ENCODE assay signal across 9 mouse cellular contexts in the genomic region with DNA sequence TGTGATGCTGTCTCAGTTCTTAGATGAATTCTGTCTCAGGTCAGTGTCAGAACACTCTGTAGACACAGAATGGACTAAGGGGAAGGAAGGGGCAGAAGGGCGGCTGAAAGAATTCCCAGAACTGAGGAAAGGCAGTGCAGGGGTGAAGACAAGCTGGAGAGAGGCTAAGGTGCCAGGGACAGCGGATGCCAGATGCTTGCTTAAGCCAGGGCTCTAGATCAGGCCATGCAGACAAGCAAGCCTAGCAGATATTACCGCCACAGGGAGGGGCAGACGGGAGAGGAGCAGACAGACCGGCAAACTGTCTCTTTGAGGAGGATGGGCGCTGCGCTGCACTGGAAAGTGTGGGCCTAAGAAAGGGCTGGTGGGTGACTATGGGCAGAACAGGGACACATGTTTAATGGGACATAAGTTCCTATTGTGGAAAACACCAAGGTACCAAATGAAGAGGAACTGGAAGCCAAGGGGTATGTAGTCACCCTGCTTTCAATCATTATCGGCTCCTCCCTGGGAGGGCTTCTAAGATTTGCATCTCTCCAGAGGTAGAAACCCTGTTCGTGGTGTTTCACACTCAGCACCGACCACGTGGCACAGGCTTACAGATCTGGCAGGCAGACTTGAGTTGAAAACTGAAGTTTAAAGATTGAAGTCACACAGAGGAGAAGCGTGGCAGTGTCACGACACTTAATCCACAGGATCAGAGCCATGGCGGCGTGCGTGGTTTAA. TPM values are rescaled to one million over a fixed set of nuclear protein-coding genes. Genes with fewer than 3 reads are reported as not detected.
DNase-seq lines count a peak whose midpoint lies in the region; ATAC-seq and TF ChIP-seq lines count a peak whose summit lies in the region.
"Had no signal": no experiment of that assay in that cellular context is flagged by ENCODE, and none has a peak within 500 bp of the region (broad histone marks: within the 10 kb centered on the region; RNA-seq: fewer than 3 reads in every experiment).

No protein-coding gene starts in this region.

- H3K79me2 ChIP-seq in CH12.LX (replicated peaks; ENCODE audit: control insufficient read depth, extremely low read depth, insufficient read depth, poor library complexity, severe bottlenecking): peaks cover 83% of the 10 kb centered on the region

- no peak for ATAC-seq in heart, embryonic 16.5 days (replicated peaks; ENCODE audit: extremely low read depth, insufficient read depth, low FRiP score)
- no peak for ATAC-seq in midbrain, embryonic 11.5 days (ENCODE audit: low FRiP score)
- ATAC-seq in forebrain, embryonic 15.5 days (replicated peaks): no peak

- no peaks in the 10 kb centered on the region for H3K9me3 ChIP-seq in CH12.LX (replicated peaks; ENCODE audit: low read length)
- no peaks in the 10 kb centered on the region for H3K9me3 ChIP-seq in heart, embryonic 16.5 days (replicated peaks; ENCODE audit: control insufficient read depth, low read length)
- no peaks in the 10 kb centered on the region for H3K9me3 ChIP-seq in midbrain, embryonic 11.5 days (ENCODE audit: control insufficient read depth, low read length)
- no peaks in the 10 kb centered on the region for H3K9me3 ChIP-seq in forebrain, embryonic 15.5 days

- peaks cover 0 to 6% of the 10 kb centered on the region in 2 experiments for H3K36me3 ChIP-seq in CH12.LX (replicated peaks in 1 of 2; ENCODE audit: control insufficient read depth in 1 of 2, insufficient read depth in 1 of 2, low read length in 1 of 2)
- no peaks in the 10 kb centered on the region for H3K36me3 ChIP-seq in heart, embryonic 16.5 days (ENCODE audit: control insufficient read depth, insufficient read depth)
- no peaks in the 10 kb centered on the region for H3K36me3 ChIP-seq in midbrain, embryonic 11.5 days (ENCODE audit: control insufficient read depth, insufficient read depth, low read length)
- no peaks in the 10 kb centered on the region for H3K36me3 ChIP-seq in forebrain, embryonic 15.5 days

- in situ Hi-C loops in CH12.LX (cut with MboI; ENCODE audit: low pct_ligation_motif_present, low pct_unique_long_range_greater_than_20kb, low sequenced_read_pairs): no loop called here

- dilution Hi-C loops in CH12.LX (cut with MboI; ENCODE audit: extremely low pct_ligation_motif_present, extremely low pct_unique_long_range_greater_than_20kb, low sequenced_read_pairs): no loop called here

- peaks cover 26 to 80% of the 10 kb centered on the region in 2 experiments for H3K4me1 ChIP-seq in CH12.LX (ENCODE audit: control insufficient read depth in 1 of 2, insufficient read depth in 2 of 2)
- H3K4me1 ChIP-seq in heart, embryonic 16.5 days (ENCODE audit: control insufficient read depth, insufficient read depth, low read length): peaks cover 52% of the 10 kb centered on the region
- peaks cover 43% of the 10 kb centered on the region for H3K4me1 ChIP-seq in lung, adult 2 months (ENCODE audit: control insufficient read depth, insufficient read depth, low read length)
- H3K4me1 ChIP-seq in midbrain, embryonic 11.5 days (ENCODE audit: control insufficient read depth, insufficient read depth, low read length): no peaks in the 10 kb centered on the region; the same call in 1 of the 2 replicates
- peaks cover 20% of the 10 kb centered on the region for H3K4me1 ChIP-seq in forebrain, embryonic 15.5 days

- no peak for TF ChIP-seq RAD21 in CH12.LX (IDR thresholded peaks at IDR 0.05; ENCODE audit: low read depth, low read length)

- TF ChIP-seq EP300 in CH12.LX (IDR thresholded peaks at IDR 0.05; ENCODE audit: low read length): no peak

- peak; percentile 65 for TF ChIP-seq POLR2A in CH12.LX (IDR thresholded peaks at IDR 0.05; ENCODE audit: low read depth, low read length)
- no peak for TF ChIP-seq POLR2A in lung, adult 2 months (IDR thresholded peaks at IDR 0.05; ENCODE audit: borderline replicate concordance, extremely low read depth, low read depth, low read length)

- H3K9ac ChIP-seq in CH12.LX (ENCODE audit: insufficient read depth, low read depth): peak overlapping the region; percentile 57
- H3K9ac ChIP-seq in heart, embryonic 16.5 days (ENCODE audit: low read length): no peak overlapping the region
- H3K9ac ChIP-seq in midbrain, embryonic 11.5 days (ENCODE audit: low read length): no peak overlapping the region
- H3K9ac ChIP-seq in forebrain, embryonic 15.5 days (replicated peaks): no peak overlapping the region

- intact Hi-C loops in heart, postnatal 36 days (cut with DNase I): loop anchor here (10.0 kb wide), 1 partner anchor 226 kb away; the partner anchor contains the start of gene Rasl11a

- H3K27me3 ChIP-seq in CH12.LX (replicated peaks): no peaks in the 10 kb centered on the region
- no peaks in the 10 kb centered on the region for H3K27me3 ChIP-seq in heart, embryonic 16.5 days (ENCODE audit: control insufficient read depth, insufficient read depth, low read length)
- H3K27me3 ChIP-seq in midbrain, embryonic 11.5 days (ENCODE audit: control insufficient read depth, insufficient read depth, low read length): no peaks in the 10 kb centered on the region; the same call in 1 of the 2 replicates
- H3K27me3 ChIP-seq in forebrain, embryonic 15.5 days: no peaks in the 10 kb centered on the region

- H3K4me2 ChIP-seq in CH12.LX (ENCODE audit: insufficient read depth, low read depth, poor library complexity, severe bottlenecking): peak overlapping the region; percentile 89
- peak overlapping the region; percentile 17; the same call in 1 of the 2 replicates for H3K4me2 ChIP-seq in heart, embryonic 16.5 days (ENCODE audit: low read depth, low read length)
- H3K4me2 ChIP-seq in midbrain, embryonic 11.5 days: no peak overlapping the region
- no peak overlapping the region for H3K4me2 ChIP-seq in forebrain, embryonic 15.5 days (replicated peaks)

- WGBS in heart, embryonic 16.5 days: 59% methylated on average over 16 of the region's 16 CpGs
- 63% methylated on average over 16 of the region's 16 CpGs for WGBS in lung, adult 2 months
- 75% methylated on average over 16 of the region's 16 CpGs for WGBS in midbrain, embryonic 11.5 days
- WGBS in forebrain, embryonic 15.5 days: 73% methylated on average over 16 of the region's 16 CpGs

- H3K4me3 ChIP-seq in CH12.LX (replicated peaks in 1 of 3; ENCODE audit: low read depth in 2 of 3, low read length in 2 of 3, poor library complexity in 1 of 3): peak overlapping the region; percentile 13 to 47 (median 43)
- no peak overlapping the region for H3K4me3 ChIP-seq in heart, embryonic 16.5 days (ENCODE audit: low read length)
- H3K4me3 ChIP-seq in lung, adult 2 months (replicated peaks; ENCODE audit: extremely low read depth, low read depth, low read length): no peak overlapping the region
- H3K4me3 ChIP-seq in midbrain, embryonic 11.5 days (ENCODE audit: low read depth, low read length): no peak overlapping the region
- no peak overlapping the region for H3K4me3 ChIP-seq in forebrain, embryonic 15.5 days

- peak; percentile 94 for DNase-seq in heart, adult 11 months
- no peak for DNase-seq in heart, postnatal 36 days
- DNase-seq in CH12.LX (ENCODE audit: extremely low read depth): peak; percentile 94
- DNase-seq in lung, adult 2 months: peak; percentile 17
- no peak for DNase-seq in B cell, adult 2 months
- no peak for DNase-seq in midbrain, embryonic 11.5 days (ENCODE audit: low spot score, missing footprints)
- DNase-seq: cerebellum, postnatal 14 days had no signal

- no peak for TF ChIP-seq CTCF in CH12.LX (conservative IDR thresholded peaks at IDR 0.05 in 1 of 2, IDR thresholded peaks at IDR 0.05 in 1 of 2; ENCODE audit: low read depth in 2 of 2, low read length in 2 of 2)
- no peak for TF ChIP-seq CTCF in lung, adult 2 months (IDR thresholded peaks at IDR 0.05; ENCODE audit: insufficient read depth, low read length)

- H3K27ac ChIP-seq in CH12.LX (ENCODE audit: insufficient read depth, low read depth): peak overlapping the region; percentile 97
- peak overlapping the region; percentile 57 for H3K27ac ChIP-seq in heart, embryonic 16.5 days (ENCODE audit: low read length)
- no peak overlapping the region for H3K27ac ChIP-seq in midbrain, embryonic 11.5 days (ENCODE audit: low read depth, low read length)
- no peak overlapping the region for H3K27ac ChIP-seq in forebrain, embryonic 15.5 days (replicated peaks)

TF ChIP-seq in CH12.LX, 34 proteins besides CTCF, POLR2A, EP300 and RAD21 (continues in another document):
- peak; percentile 69 for TF ChIP-seq IRF4 (IDR thresholded peaks at IDR 0.05; ENCODE audit: low read depth, low read length)
- peak; percentile 99 for TF ChIP-seq MYC (IDR thresholded peaks at IDR 0.05; ENCODE audit: low read depth, low read length)
- TF ChIP-seq KAT2A (IDR thresholded peaks at IDR 0.05; ENCODE audit: insufficient replicate concordance, low read length): no peak
- TF ChIP-seq E2F4 (IDR thresholded peaks at IDR 0.05; ENCODE audit: insufficient replicate concordance, low read depth, low read length): no peak
- TF ChIP-seq USF2 (conservative IDR thresholded peaks at IDR 0.05; ENCODE audit: low read depth, low read length): peak; percentile 73
- peak; percentile 83 for TF ChIP-seq USF1 (IDR thresholded peaks at IDR 0.05; ENCODE audit: low read depth, low read length)
- TF ChIP-seq GABPA (IDR thresholded peaks at IDR 0.05; ENCODE audit: insufficient replicate concordance, low read depth, low read length): no peak
- TF ChIP-seq BHLHE40 (IDR thresholded peaks at IDR 0.05; ENCODE audit: low read depth, low read length): 0 out of 2 replicates have a peak, but pooled peaks have one; percentile 34
- peak; percentile 93 for TF ChIP-seq TBP (conservative IDR thresholded peaks at IDR 0.05; ENCODE audit: low read depth, low read length)
- peak; percentile 99 for TF ChIP-seq MXI1 (IDR thresholded peaks at IDR 0.05; ENCODE audit: low read depth, low read length)

RNA-seq across cellular contexts. Expression of gene Lnx2, which starts 5.4 kb away (rescaled TPM):
- 10 to 100 TPM in 1 of 2 experiments, 1 to 10 TPM in 1; 10.0 to 10.8 TPM for total RNA-seq in heart, postnatal 36 days (2021)
- total RNA-seq in CH12.LX (2012; rRNA removed) (25.6 and 30.1 TPM in 2 replicates), CH12.LX (2014; rRNA removed) (19.4 and 20.3 TPM in 2 replicates)
- polyA plus RNA-seq in CH12.LX (2012; ENCODE audit: insufficient read length, low read depth): 18.8 and 22.9 TPM in 2 replicates
- 13.3 and 13.9 TPM in 2 replicates for polyA plus RNA-seq in heart, embryonic 16.5 days (2015; fragmentation: Nextera tagmentation; extraction: Ambion mirVana)
- polyA plus RNA-seq in lung, adult 2 months (2012; rRNA removed): 57.3 and 80.7 TPM in 2 replicates
- polyA plus RNA-seq in midbrain, embryonic 11.5 days (2014; fragmentation: Nextera tagmentation; extraction: Ambion mirVana): 8.1 and 8.9 TPM in 2 replicates
- 9.9 and 10.8 TPM in 2 replicates for polyA plus RNA-seq in forebrain, embryonic 15.5 days (2015; fragmentation: Nextera tagmentation; extraction: Ambion mirVana)

RNA-seq across cellular contexts. Expression of gene Polr1d, which starts 5.9 kb away (rescaled TPM):
- total RNA-seq in heart, postnatal 36 days (2021): 10 to 100 TPM; 69.4 to 72.8 TPM
- total RNA-seq in CH12.LX (2012; rRNA removed) (293 and 334 TPM in 2 replicates), CH12.LX (2014; rRNA removed) (354 and 381 TPM in 2 replicates)
- polyA plus RNA-seq in CH12.LX (2012; ENCODE audit: insufficient read length, low read depth): 300 and 322 TPM in 2 replicates
- 87.3 and 89.8 TPM in 2 replicates for polyA plus RNA-seq in heart, embryonic 16.5 days (2015; fragmentation: Nextera tagmentation; extraction: Ambion mirVana)
- 31.6 and 36.8 TPM in 2 replicates for polyA plus RNA-seq in lung, adult 2 months (2012; rRNA removed)
- polyA plus RNA-seq in midbrain, embryonic 11.5 days (2014; fragmentation: Nextera tagmentation; extraction: Ambion mirVana): 111 and 120 TPM in 2 replicates
- 114 TPM in 2 replicates for polyA plus RNA-seq in forebrain, embryonic 15.5 days (2015; fragmentation: Nextera tagmentation; extraction: Ambion mirVana)

Comparison
In these comparisons a context has a peak if more than half of its experiments do, and no peak if none do; other contexts are left out.
1. DNase-seq: peak in heart, adult 11 months (single experiment), CH12.LX (single experiment) and lung, adult 2 months (single experiment); none in heart, postnatal 36 days (0 of 2), B cell, adult 2 months (0 of 2) and midbrain, embryonic 11.5 days (single experiment).
2. H3K27ac ChIP-seq: peak in CH12.LX (single experiment) and heart, embryonic 16.5 days (single experiment); none in midbrain, embryonic 11.5 days (single experiment) and forebrain, embryonic 15.5 days (single experiment).
3. H3K4me2 ChIP-seq: peak in CH12.LX (single experiment) and heart, embryonic 16.5 days (single experiment); none in midbrain, embryonic 11.5 days (single experiment) and forebrain, embryonic 15.5 days (single experiment).
4. H3K4me3 ChIP-seq: peak in CH12.LX (3 of 3); none in heart, embryonic 16.5 days (single experiment), lung, adult 2 months (single experiment), midbrain, embryonic 11.5 days (single experiment) and forebrain, embryonic 15.5 days (single experiment).